Mouse (Mus musculus) heart, embryonic 11.5 days (tissue): ENCODE results near the gene Cdt1. TPM values are rescaled to one million over a fixed set of nuclear protein-coding genes. Genes with fewer than 3 reads are reported as not detected.
"Not testable (repeated sequence)": the region's sequence is repeated elsewhere in the genome, so short reads cannot be mapped to it uniquely, and the experiment has no call there.

Experiments
- ATAC-seq: fragments of 200-750 bp; cut with Nextera tagmentation; replicated peaks from 2 replicates; pipeline ENCODE4 v1.8.0; 2017; ENCODE audit warnings: moderate library complexity; ENCODE audit not compliant: insufficient number of reproducible peaks, low FRiP score, low TSS enrichment
- H3K27ac ChIP-seq: fragments of 300-500 bp; sonication (generic); 2 replicates; pipeline ENCODE4 v1.5.1; 2014; ENCODE audit warnings: mild to moderate bottlenecking, low read depth, low read length
- H3K27me3 ChIP-seq: fragments of 300-500 bp; sonication (generic); 2 replicates; pipeline ENCODE4 v1.6.1; 2014; ENCODE audit warnings: mild to moderate bottlenecking, low read length, mixed read lengths; ENCODE audit not compliant: control insufficient read depth, insufficient read depth
- H3K36me3 ChIP-seq: fragments of 300-500 bp; sonication (generic); 2 replicates; pipeline ENCODE4 v1.6.1; 2014; ENCODE audit warnings: mild to moderate bottlenecking, low read length, moderate library complexity, mixed read lengths; ENCODE audit not compliant: control insufficient read depth, insufficient read depth
- H3K4me1 ChIP-seq: fragments of 300-500 bp; sonication (generic); 2 replicates; pipeline ENCODE4 v1.6.1; 2014; ENCODE audit warnings: low read length; ENCODE audit not compliant: control insufficient read depth, insufficient read depth
- H3K4me2 ChIP-seq: fragments of 300-500 bp; sonication (generic); 2 replicates; pipeline ENCODE4 v1.6.1; 2014; ENCODE audit warnings: mild to moderate bottlenecking, moderate library complexity
- H3K4me3 ChIP-seq: fragments of 300-500 bp; sonication (generic); 2 replicates; pipeline ENCODE4 v1.5.1; 2014; ENCODE audit warnings: low read depth, low read length
- H3K9ac ChIP-seq: fragments of 300-500 bp; sonication (generic); 2 replicates; pipeline ENCODE4 v1.6.1; 2014; ENCODE audit warnings: mild to moderate bottlenecking, low read depth, low read length, moderate library complexity
- H3K9me3 ChIP-seq: fragments of 300-500 bp; sonication (generic); replicated peaks from 2 replicates; pipeline ENCODE4 v1.6.1; 2016; ENCODE audit warnings: low read length; ENCODE audit not compliant: control insufficient read depth
- WGBS: fragments of 180-500 bp; shearing (Covaris S2); extraction: QIAGEN DNeasy Blood & Tissue Kit; methylation state at CpG from one replicate; pipeline ENCODE4 v1.1.7; 2014; ENCODE audit not compliant: insufficient replicate concordance; 5-methylcytosine and 5-hydroxymethylcytosine counted together
- polyA plus RNA-seq: library from polyadenylated mRNA; unstranded; fragments of >200 nt; fragmentation: Nextera tagmentation; extraction: Ambion mirVana; gene quantifications from 2 replicates; pipeline ENCODE4 v1.2.1, GENCODE M21; 2014

Gene Cdt1
- polyA plus RNA-seq, 1 experiment from 2014 or later = 29.5 TPM

DNA sequence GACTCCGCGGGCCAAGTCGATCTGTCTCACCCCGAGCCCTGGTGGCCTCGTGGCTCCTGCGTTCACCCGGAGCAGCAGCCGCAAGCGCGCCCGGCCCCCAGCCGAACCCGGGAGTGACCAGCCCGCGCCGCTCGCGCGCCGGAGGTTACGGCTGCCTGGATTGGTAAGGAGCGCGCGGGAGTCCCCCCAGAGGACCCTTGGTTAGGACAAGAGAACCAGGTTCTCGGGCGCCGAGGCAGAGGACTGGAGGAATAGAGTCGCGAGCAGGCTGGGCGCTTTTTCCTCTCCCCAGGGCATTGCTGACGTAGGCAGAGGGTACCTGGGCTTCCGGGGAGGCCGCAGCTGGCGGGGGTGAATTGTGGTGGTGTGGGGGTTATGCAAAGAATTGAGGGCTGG, 292 bp downstream of the Cdt1 start:
- 0% methylated on average over 34 of the region's 34 CpGs for WGBS
- H3K4me2 ChIP-seq = peak overlapping the region; percentile 88
- H3K9ac ChIP-seq = peak overlapping the region; percentile 96

DNA sequence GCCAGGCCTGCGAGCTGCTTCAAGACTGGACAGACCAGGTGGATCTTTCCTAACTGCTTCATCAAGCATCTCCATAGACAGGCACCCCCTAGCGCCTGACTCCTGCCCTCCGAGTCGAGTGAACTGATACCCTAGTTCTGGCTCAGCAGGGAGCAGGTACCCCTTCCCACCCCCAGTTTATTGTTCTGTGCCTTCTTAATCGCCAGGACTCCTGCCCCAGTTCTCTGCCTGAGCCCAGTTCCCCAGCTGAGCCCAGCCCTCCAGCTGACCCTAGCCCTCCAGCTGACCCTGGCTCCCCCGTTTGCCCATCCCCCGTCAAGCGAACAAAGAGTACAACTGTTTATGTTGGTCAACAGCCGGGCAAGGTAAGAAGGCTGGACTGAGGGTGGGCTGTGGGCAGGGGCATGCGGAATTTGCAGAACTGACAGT, 1.1 kb downstream of the Cdt1 start:
- H3K4me2 ChIP-seq = peak overlapping the region; percentile 88
- no peaks in the 10 kb centered on the region for H3K9me3 ChIP-seq
- H3K4me1 ChIP-seq = peaks cover 28% of the 10 kb centered on the region
- no peak for ATAC-seq
- 26% methylated on average over 10 of the region's 10 CpGs for WGBS
- H3K4me3 ChIP-seq = peak overlapping the region; percentile 93
- peak overlapping the region; percentile 96 for H3K9ac ChIP-seq
- H3K27me3 ChIP-seq = no peaks in the 10 kb centered on the region
- peaks cover 32% of the 10 kb centered on the region for H3K36me3 ChIP-seq
- no peak overlapping the region for H3K27ac ChIP-seq

More for the DNA sequence above, 292 bp downstream of the Cdt1 start:
- Histone ChIP-seq H3K4me3 (peak overlapping the region; percentile 93), H3K27ac (peak overlapping the region; percentile 94), H3K4me1 (peaks cover 24% of the 10 kb centered on the region), H3K27me3 (no peaks in the 10 kb centered on the region), H3K9me3 (no peaks in the 10 kb centered on the region), H3K36me3 (peaks cover 31% of the 10 kb centered on the region)
- ATAC-seq = peak; percentile 4

DNA sequence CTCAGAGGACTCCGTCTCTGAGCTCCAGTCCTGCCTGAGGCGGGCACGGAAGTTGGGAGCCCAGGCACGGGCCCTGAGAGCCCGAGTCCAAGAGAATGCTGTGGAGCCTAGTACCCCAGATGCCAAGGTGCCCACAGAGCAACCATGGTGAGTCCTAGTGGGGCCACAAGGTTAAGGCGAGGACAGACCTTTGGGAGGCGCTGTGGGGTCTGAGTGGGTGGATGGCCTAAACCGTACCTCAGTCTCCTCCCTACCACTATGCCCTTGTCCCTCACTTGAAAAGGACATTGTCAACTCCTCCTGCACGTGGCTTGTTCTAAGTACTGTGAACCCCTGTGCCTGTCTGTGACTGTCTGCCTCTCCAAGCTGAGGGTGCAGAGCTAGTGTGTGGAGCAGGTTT, 1.5 kb downstream of the Cdt1 start:
- H3K9ac ChIP-seq = peak overlapping the region; percentile 96
- peak overlapping the region; percentile 93 for H3K4me3 ChIP-seq
- 66% methylated on average over 9 of the region's 9 CpGs for WGBS
- H3K27ac ChIP-seq = no peak overlapping the region
- no peak for ATAC-seq
- H3K4me1 ChIP-seq = peaks cover 30% of the 10 kb centered on the region
- H3K36me3 ChIP-seq = peaks cover 34% of the 10 kb centered on the region
- no peaks in the 10 kb centered on the region for H3K9me3 ChIP-seq
- peak overlapping the region; percentile 88 for H3K4me2 ChIP-seq
- no peaks in the 10 kb centered on the region for H3K27me3 ChIP-seq

DNA sequence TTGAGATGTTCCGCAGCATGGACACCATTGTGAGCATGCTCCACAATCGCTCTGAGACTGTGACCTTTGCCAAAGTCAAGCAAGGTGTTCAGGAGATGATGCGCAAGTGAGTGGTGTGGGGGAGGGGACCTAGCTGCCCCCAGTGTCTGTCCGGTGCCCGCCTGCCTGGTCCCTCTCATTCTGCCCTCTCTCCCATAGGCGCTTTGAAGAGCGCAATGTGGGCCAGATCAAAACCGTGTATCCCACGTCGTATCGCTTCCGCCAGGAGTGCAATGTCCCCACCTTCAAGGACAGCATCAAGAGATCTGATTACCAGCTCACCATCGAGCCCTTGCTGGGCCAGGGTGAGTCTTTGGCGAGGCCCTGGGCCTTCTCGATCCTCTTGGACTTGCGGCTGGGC, 2.2 kb downstream of the Cdt1 start:
- no peaks in the 10 kb centered on the region for H3K27me3 ChIP-seq
- H3K9me3 ChIP-seq = no peaks in the 10 kb centered on the region
- H3K4me3 ChIP-seq = no peak overlapping the region; the same call in 1 of the 2 replicates
- H3K4me1 ChIP-seq = peaks cover 37% of the 10 kb centered on the region
- no peak overlapping the region for H3K27ac ChIP-seq
- peak overlapping the region; percentile 88 for H3K4me2 ChIP-seq
- ATAC-seq = no peak
- 95% methylated on average over 16 of the region's 16 CpGs for WGBS
- peaks cover 34% of the 10 kb centered on the region for H3K36me3 ChIP-seq
- H3K9ac ChIP-seq = no peak overlapping the region

DNA sequence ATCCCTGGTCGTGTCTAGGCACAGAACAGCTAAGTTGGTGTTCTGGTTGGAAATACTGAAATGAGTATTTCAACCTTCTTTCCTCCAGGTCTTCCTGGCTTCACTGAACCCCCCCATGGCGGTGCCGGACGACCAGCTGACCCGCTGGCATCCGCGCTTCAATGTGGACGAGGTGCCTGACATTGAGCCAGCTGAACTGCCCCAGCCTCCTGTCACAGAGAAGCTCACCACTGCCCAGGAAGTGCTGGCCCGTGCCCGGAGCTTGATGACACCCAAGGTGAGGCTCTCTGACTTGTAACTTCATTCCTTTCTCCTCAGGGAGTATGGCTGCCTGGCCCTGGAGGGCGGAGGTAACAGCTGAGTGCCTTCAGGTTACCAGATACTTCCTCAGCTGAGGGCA, 3.3 kb downstream of the Cdt1 start:
- H3K9ac ChIP-seq = no peak overlapping the region
- H3K36me3 ChIP-seq = peaks cover 34% of the 10 kb centered on the region
- no peak for ATAC-seq
- no peak overlapping the region for H3K4me3 ChIP-seq
- no peak overlapping the region for H3K4me2 ChIP-seq
- H3K27ac ChIP-seq = no peak overlapping the region
- no peaks in the 10 kb centered on the region for H3K9me3 ChIP-seq
- peaks cover 48% of the 10 kb centered on the region for H3K4me1 ChIP-seq
- WGBS = 93% methylated on average over 11 of the region's 11 CpGs
- no peaks in the 10 kb centered on the region for H3K27me3 ChIP-seq

DNA sequence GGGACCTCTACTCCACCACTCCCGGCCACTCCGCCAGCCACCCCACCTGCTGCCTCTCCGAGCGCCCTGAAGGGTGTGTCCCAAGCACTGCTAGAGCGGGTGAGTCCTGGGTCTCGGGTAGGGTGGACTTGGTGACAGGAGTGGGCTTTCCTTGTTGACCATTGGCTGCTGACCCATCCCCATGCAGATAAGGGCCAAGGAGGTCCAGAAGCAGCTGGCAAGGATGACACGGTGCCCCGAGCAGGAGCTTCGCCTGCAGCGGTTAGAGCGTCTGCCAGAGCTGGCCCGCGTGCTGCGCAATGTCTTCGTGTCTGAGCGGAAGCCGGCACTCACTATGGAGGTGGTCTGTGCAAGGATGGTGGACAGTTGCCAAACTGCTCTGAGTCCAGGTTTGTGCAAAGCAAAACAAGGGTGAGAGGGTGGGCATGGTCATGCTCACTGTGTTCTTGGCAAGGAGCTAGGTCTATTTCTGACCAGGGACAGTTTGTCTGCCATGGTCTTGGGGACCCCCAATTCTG, 4.0 kb downstream of the Cdt1 start:
- Histone ChIP-seq H3K9ac (no peak overlapping the region), H3K27me3 (no peaks in the 10 kb centered on the region), H3K4me1 (peaks cover 43% of the 10 kb centered on the region), H3K27ac (no peak overlapping the region), H3K9me3 (no peaks in the 10 kb centered on the region), H3K4me3 (no peak overlapping the region), H3K36me3 (peaks cover 34% of the 10 kb centered on the region), H3K4me2 (no peak overlapping the region)
- no peak for ATAC-seq
- WGBS = 91% methylated on average over 17 of the region's 17 CpGs

DNA sequence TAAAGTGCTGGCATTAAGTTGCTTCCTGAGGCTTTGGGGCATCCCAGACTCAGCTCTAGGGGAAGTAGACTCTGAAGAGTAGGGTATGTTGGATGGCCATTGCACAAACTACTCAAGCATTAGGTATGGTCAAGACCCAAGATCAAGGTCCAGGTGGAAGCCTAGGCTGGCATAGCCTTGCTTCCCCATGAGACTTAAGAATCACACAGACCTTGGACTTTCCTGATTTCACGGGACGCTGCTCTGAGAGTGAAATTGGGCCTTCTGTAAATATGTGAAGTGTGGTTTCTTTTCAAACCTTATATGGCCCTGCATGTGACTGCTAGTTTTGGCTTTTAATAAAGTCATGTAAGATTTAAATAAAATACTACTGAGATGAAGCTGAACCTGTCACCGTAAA, 4.9 kb downstream of the Cdt1 start:
- Histone ChIP-seq H3K4me3 (no peak overlapping the region), H3K9ac (no peak overlapping the region), H3K4me1 (peaks cover 41% of the 10 kb centered on the region), H3K36me3 (peaks cover 34% of the 10 kb centered on the region), H3K27me3 (no peaks in the 10 kb centered on the region), H3K27ac (no peak overlapping the region), H3K4me2 (no peak overlapping the region), H3K9me3 (no peaks in the 10 kb centered on the region)
- ATAC-seq = no peak
- WGBS = 98% methylated on average over 3 of the region's 3 CpGs

DNA sequence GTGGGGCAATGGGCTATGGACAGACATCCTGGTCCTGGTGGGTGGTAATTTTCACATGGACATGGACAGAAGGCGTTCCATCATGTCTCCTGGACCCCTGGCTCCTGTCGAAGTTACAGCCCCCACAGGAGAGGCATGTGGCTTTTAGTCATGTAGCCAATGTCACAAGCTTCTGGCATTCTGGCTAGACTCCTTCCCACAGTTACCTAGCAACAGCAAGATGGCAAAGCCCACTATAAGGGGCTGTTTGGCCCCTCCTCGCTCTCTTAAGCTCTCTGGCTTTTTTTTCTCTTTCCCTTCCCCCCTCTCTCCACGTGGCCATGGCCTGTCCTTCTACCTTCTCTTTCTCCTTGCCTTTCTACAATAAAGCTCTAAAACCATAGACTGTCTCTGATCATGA, 5.4 kb downstream of the Cdt1 start:
- not testable (repeated sequence) for H3K27ac ChIP-seq, H3K4me2 ChIP-seq, H3K27me3 ChIP-seq, ATAC-seq, H3K9me3 ChIP-seq, H3K4me3 ChIP-seq, H3K9ac ChIP-seq
- Histone ChIP-seq H3K36me3 (peaks cover 34% of the 10 kb centered on the region), H3K4me1 (peaks cover 41% of the 10 kb centered on the region)
- 53% methylated on average over 4 of the region's 4 CpGs for WGBS

DNA sequence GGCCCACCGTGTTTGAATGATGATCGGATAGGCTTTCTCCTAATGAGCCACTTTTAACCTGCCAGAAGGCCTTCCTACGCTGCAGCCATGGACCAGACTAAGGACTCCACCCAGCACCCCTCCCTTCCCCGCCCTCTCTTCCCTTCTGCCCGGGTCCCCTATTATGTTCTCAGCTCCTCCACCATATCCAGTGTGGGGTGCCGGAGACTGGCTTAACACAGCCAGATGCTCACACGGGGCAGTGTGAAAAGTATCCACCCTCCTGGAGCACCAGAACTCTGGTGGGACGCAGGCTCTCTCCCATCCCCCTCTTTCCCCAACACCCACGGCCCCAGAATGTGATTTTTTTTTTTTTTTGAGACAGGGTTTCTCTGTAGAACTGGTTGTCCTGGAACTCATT, 5.8 kb downstream of the Cdt1 start:
- no peak overlapping the region for H3K27ac ChIP-seq
- peaks cover 40% of the 10 kb centered on the region for H3K4me1 ChIP-seq

More for the DNA sequence above, 5.8 kb downstream of the Cdt1 start:
- Histone ChIP-seq H3K4me2 (no peak overlapping the region), H3K9me3 (no peaks in the 10 kb centered on the region), H3K36me3 (peaks cover 34% of the 10 kb centered on the region), H3K27me3 (no peaks in the 10 kb centered on the region), H3K9ac (no peak overlapping the region), H3K4me3 (no peak overlapping the region)
- no peak for ATAC-seq
- WGBS = 64% methylated on average over 9 of the region's 9 CpGs
